Mouse (Mus musculus) frontal cortex, adult 2 months (tissue): Measurements from ENCODE around the gene Fam173b. TPM values are rescaled to one million over a fixed set of nuclear protein-coding genes. Genes with fewer than 3 reads are reported as not detected.

Source experiments
- DNase-seq, 2 experiments: peaks; one replicate each; pipeline ENCODE4 v3.0.0; 2022; ENCODE audit warnings: low spot score in 1 of 2; ENCODE audit errors: extremely low spot score in 1 of 2
- polyA plus RNA-seq: library from polyadenylated mRNA; depleted of rRNA; stranded (reverse); fragments of >200 nt; gene quantifications from 2 replicates; pipeline ENCODE4 v1.2.3, GENCODE M21; 2012

The Fam173b gene
- polyA plus RNA-seq, 1 experiment, result 14.7 TPM

- no peak for DNase-seq
Measured at GRCm38 (mm10) chr15:31586088-31586487, 15.6 kb upstream of the Fam173b start.

DNA sequence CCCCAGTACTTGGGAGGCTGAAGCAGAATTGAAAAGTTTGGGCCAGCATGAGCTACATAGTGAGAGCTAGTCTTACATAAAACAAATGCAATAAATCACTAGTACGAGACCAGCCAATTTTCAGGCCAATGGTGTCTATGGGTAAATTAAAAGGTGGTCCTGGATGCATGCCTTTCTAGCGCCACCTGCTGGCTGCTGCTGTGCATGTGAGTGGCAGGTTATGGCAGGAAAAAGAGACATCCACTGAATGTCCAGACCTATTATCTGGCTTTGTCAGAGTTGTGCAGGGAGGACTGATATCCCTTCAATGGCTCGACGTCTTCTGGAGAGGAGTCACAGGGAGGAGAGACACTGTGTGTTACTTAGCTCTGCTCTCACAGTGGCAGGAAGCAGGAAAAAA lies 15.1 kb upstream of the Fam173b start:
- peak; percentile 77 to 96 for DNase-seq

- DNase-seq, result no peak
Measured at GRCm38 (mm10) chr15:31587789-31588188, 13.9 kb upstream of the Fam173b start.

GRCm38 (mm10) chr15:31588989-31589640 lies 12.5 kb upstream of the Fam173b start:
- no peak for DNase-seq

- DNase-seq, result no peak
Measured at GRCm38 (mm10) chr15:31590176-31590575, 11.5 kb upstream of the Fam173b start.

- no peak for DNase-seq
Measured at GRCm38 (mm10) chr15:31592531-31592930, 9.1 kb upstream of the Fam173b start.

DNA sequence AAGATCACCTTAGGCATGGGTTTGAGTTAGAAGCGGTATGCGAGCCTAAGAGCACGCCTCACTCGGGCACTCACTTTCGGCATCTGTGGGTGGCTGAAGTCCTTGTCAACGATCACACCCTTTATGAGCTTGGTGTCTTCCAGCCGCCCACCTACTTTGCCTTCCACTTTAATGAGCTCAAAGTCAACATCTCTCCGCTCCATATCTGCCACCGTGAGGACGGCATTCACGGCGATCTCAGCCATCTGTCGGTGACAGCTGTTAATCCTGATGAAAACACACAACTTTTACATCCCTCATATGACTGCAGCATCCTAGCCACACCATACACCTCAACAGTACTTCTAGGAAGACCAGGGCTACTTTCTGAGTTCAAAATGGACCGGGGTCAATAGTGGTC lies 7.4 kb upstream of the Fam173b start:
- DNase-seq, result peak in 1 of 2 experiments; percentile 50

GRCm38 (mm10) chr15:31595651-31596050 lies 6.0 kb upstream of the Fam173b start:
- DNase-seq, result no peak

DNA sequence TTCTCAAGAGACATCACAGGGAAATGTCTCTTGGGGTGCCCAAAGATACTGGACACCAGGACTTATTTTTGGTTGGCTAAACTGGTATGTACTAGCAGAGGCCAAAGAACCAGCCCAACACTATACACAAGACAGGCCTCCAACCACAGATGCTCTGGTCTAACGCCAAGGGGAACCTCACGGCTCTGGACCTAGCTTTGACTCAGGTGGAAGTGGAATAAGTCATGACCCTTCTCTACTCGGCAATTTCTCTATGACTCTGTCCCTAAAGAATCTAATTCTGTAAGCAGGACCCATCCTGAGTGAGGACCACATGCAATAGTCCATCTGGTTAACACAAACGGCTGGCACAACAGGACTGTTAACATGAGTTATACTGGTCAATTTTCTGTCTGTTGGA lies 1.8 kb upstream of the Fam173b start:
- DNase-seq, result no peak

DNA sequence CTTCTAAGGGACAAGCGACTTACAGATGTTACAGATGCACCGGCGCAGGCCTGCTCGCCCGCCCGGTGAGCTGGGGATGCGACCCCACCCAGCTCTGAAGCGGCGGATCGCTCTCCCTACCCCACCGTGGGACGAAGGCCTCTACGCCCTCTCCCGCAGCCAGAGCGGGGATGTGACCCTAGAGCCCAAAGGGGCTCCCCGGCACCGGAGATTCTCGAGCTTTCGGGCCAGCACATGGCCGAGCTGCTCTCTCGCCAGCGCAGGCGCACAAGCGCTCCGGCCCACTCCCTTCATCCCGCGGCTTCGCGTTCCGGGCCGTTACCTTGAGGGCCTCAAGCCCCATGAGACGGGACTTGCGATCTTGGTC lies 390 bp upstream of the Fam173b start:
- DNase-seq, result no peak

- peak in 1 of 2 experiments; percentile 72 for DNase-seq
Measured at GRCm38 (mm10) chr15:31602426-31602825, 774 bp downstream of the Fam173b start.

DNA sequence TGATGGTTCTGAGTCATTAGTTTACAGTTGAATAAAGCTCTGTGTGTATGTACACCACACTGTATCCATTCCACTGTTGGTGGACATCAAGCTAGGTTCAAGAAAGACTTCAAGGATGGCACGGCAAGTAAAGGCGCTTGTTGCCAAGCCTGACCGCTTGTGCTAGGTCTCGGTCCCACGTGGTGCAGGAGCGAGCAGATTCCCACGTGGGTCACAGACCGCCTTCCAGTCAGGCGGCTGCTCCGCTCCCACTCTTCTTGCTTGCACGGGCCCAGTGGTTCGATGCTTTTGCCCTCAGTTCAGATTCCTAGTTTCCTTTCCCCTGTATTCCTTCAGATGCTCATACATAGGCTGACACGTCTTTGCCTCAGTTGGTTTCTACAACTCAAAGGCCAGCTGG lies 1.5 kb downstream of the Fam173b start:
- no peak for DNase-seq

DNA sequence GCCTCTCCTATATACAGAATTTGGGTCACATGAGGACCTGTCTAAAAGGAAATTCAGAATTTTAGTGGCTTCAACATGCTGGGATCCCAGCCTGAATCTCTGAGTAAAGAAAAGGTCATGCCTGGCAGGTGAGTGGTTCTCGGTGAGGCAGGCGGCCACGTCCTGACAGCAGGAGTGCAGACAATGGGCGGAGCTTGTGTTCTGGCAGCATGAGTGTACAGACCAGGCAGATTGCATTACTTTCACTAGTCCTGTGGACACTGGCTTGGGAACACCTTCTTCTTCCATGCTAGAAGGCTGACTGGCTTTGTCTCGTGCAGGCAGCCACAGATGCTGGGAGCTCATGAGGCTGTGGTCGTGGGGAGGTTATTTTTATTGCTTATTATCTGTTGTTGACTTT lies 5.2 kb downstream of the Fam173b start:
- DNase-seq, result no peak

DNA sequence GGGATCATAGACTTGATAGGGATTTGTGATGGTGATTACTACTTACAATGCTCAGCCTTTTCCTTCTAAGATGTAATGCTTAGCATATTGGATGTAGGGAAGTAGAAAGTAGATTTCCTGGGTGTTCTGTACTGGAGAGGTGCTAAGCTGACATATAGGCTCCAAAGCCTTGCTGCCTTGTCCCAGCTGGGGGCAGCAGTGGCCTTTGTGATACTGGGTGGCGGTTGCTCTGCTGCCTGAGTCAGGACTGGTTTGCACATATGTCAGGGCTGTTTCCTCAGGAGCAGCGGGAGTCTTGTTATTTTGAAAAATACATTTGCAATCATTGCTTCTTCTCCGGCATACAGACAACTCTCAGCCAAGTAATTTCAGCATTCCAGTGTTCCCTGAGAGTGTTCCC lies 9.4 kb downstream of the Fam173b start:
- DNase-seq, result peak in 1 of 2 experiments; percentile 52

DNA sequence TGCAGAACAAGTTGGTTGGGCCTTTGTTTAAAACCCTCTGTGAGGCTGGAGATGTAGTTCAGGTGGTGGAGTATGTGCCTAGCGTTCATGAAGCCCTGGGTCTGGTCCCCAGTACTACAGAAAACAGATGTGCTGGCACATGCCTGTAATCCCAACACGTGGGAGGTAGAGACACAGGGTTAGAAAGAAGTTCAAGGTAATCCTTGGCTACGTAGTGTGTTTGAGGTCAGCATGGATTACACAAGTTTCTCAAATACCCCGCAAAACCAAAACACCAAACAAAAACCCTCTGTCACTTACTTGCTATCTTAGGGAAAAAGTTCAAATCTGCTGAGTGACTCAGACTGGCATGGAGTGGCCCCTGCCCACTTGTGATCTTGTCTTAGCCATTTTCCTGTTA lies 10.3 kb downstream of the Fam173b start:
- no peak for DNase-seq

DNA sequence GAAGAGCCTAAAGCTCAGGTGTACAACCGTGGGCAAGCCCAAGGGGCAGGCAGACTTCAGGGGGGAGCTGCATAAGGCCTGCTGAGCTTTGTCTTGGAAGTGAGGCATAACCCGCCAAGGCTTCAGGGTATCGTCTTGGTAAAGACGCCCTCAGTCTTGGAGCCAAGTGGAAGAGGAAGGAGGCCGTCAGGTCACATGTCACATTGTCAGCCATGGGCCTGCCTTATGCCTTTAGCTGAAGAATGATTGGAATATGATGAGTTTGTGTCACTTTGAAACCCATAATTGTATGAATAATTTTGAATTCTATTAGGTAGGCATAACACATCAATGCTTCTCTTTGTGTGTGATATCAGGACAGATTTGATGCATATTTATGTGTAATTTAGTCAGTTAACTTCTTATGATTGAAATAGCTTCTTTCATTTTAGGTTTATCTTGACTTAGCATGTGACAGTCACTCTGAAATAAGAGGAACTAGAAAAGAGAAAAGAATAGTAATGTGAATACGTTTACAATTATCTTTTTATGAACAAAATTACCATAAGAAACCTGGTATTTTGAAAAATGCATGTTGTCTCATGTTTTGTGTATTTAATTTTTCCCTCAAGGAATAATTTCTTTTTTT lies 12.3 kb downstream of the Fam173b start:
- no peak for DNase-seq

- DNase-seq, result no peak
Measured at GRCm38 (mm10) chr15:31614666-31615065, 13.0 kb downstream of the Fam173b start.

DNA sequence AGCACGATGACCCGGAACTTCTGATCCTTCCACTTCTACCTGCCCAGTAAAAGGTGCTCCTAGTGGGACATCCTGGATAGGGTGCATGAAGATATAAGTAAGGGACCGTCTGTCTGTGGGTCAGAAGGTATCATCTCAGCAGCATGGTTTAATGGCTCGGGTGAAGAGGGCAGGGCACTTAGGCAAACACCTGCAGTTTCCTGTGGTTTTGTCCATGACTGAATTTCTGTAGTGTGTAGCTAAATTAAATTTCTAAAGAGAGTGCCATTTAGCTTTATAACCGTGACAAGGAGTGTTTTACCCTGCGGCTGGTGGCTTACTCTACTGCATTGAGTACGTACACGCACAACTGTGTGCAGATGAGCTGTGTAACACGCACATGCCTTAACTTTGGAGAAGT lies 15.6 kb downstream of the Fam173b start:
- no peak for DNase-seq

GRCm38 (mm10) chr15:31619521-31619920 lies 17.9 kb downstream of the Fam173b start:
- no peak for DNase-seq

GRCm38 (mm10) chr15:31627277-31628154 lies 25.9 kb downstream of the Fam173b start:
- no peak for DNase-seq

DNA sequence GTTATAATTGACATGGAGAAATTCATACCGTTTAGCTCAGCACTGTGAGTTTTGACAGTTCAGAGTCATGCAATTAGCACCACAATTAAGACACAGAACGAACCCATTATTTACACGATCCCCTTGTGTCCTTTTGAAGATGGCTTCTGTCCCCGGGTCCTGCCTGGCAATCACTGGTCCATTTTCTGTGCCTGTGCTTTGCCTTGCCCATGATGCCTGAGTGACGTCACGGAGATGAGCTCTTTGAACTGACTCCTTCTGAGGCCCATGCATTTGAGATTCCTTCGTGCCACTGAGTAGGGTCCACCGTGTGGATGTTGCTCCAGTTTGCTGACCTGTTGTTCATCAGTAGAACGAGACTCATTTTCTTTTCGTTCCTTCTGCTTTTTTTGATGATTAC lies 26.5 kb downstream of the Fam173b start:
- DNase-seq, result no peak

DNA sequence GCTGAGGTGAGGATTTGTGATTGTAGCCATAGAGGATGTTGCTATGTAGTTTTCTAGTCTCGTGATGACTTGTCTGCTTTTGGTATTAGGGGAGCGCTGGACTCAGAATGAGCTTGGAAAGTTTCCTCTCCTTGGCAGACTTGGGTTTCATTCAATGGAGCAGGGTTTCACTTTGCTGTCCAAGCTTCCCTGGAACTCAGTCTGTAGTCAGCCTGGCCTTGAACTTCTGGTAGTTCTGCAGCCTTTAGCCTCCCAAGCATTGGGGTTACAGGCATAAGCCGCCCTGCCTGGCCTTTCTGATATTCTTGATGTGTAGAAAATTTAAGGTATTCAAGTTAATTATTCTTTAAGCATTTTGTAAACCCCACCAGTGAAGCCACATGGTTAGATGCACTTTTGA lies 27.9 kb downstream of the Fam173b start:
- DNase-seq, result no peak
